10 mouse cellular contexts compared by ENCODE assay signal in genomic region chr8:61470213-61470612, GRCm38 (mm10).
"Had no signal": no experiment of that assay in that cellular context is flagged by ENCODE, and none has a peak within 500 bp of the region (broad histone marks: within the 10 kb centered on the region; RNA-seq: fewer than 3 reads in every experiment).

No protein-coding gene starts in this region.

- DNase-seq: retina, postnatal 1 day; right cerebral cortex, postnatal 14 days; right cerebral cortex, postnatal 25 days; spleen, adult 18-20 months; thymus, adult 18-20 months; thymus, adult 2 months; thymus, postnatal 14 days; thymus, postnatal 25 days; thymus, postnatal 36 days; thymus, postnatal 4 days had no signal
